ENCODE assay signal across 1 mouse cellular context in the genomic region with DNA sequence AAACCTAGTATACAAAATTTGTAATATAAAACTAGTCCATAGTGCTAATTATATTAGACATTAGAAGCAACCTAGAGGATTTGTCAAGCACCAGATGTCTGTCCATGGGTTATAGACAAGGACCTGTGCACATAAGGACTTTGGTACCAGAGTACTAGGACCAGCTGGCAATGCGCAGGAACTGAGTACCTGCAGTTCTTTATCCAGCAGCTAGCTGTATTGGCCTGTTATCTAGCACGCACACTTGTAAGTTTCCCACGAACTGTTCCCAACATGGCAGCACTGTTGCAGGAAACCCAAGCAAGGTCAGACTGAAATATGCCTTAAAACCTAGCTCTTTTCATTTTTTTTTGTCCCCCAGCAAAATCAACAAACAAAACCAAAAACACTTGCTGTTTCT.
TF ChIP-seq lines count a peak whose summit lies in the region.

No protein-coding gene starts in this region.

TF ChIP-seq in MEL, 35 proteins besides CTCF, POLR2A, EP300 and RAD21:
- no peak for TF ChIP-seq USF2 (IDR thresholded peaks at IDR 0.05; ENCODE audit: borderline replicate concordance in 1 of 2, insufficient read depth in 1 of 2, low read depth in 1 of 2, low read length in 2 of 2)
- TF ChIP-seq TCF12 (IDR thresholded peaks at IDR 0.05; ENCODE audit: low read depth, low read length), result 0 out of 2 replicates have a peak, but pooled peaks have one; percentile 48
- no peak for TF ChIP-seq SMC3 (IDR thresholded peaks at IDR 0.05; ENCODE audit: low read depth, low read length)
- TF ChIP-seq GATA1 (IDR thresholded peaks at IDR 0.05; ENCODE audit: low read depth, low read length), result peak; percentile 55; the same call in 1 of the 2 replicates
- peak; percentile 57; the same call in 1 of the 2 replicates for TF ChIP-seq TAL1 (IDR thresholded peaks at IDR 0.05; ENCODE audit: low read length)
- TF ChIP-seq RCOR1 (IDR thresholded peaks at IDR 0.05; ENCODE audit: low read depth, low read length), result no peak
- TF ChIP-seq MXI1 (IDR thresholded peaks at IDR 0.05; ENCODE audit: low read depth, low read length), result no peak
